Mouse (Mus musculus): ENCODE measurements at regions not wholly inside any gene's neighbourhood (a gene's known extent, or its start where the extent isn't known, plus 50 kb on each side); places are given as distances from the start of the nearest gene placed in this dataset.
"Not testable (repeated sequence)": the region's sequence is repeated elsewhere in the genome, so short reads cannot be mapped to it uniquely, and the experiment has no call there.

DNA sequence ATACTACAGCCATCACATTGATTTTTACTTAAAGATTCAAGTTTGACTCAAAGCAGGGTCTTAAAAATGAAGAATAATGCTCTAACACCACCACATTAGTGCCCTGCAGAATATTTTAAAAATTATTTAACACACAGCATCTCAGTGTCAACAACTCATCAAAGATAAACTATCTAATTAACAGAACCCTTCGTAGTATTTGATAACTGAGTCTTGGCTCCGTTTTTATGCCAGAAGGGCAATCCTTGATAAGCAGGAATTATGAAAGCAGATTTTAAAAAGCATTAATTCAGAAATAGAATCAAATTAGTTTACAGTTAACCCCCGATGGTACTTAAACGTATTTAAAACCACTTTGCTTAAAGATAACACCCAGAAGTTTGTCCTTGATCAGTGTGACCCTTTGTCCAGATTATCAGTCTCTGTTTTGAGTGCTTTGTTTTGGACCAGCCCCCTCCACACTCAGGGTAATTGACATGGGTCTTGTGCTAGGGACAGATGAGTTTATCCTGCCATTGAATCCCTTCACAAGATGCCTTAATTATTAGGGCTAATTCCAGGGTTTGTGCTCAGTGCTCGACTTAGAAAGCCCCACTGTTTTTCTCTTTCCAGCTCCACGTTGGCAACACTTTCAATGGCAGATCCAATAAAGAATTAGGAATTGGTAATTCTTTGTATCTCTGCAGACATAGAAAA is 69.4 kb upstream of the Dph6 start:
- no peak for DNase-seq

DNA sequence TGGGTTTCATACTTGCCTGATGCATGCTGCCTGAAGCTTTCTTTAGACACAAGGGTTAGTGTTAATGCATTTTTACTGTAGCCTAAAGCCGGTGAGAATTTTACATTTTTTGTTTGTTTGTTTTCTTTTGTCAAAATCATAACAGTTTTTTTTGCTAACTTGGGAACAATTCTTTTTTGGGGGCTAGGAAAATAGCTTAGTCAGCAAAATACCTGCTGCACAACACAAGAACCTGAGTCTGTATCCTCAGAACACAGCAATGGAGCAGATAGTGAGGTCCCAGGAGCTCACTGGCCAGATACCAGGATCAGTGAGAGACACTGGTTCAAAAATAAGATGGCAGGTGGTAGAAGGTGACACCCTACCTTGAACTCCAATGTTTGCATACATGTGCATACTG is 72.4 kb upstream of the Dph6 start:
- no peak for DNase-seq

DNA sequence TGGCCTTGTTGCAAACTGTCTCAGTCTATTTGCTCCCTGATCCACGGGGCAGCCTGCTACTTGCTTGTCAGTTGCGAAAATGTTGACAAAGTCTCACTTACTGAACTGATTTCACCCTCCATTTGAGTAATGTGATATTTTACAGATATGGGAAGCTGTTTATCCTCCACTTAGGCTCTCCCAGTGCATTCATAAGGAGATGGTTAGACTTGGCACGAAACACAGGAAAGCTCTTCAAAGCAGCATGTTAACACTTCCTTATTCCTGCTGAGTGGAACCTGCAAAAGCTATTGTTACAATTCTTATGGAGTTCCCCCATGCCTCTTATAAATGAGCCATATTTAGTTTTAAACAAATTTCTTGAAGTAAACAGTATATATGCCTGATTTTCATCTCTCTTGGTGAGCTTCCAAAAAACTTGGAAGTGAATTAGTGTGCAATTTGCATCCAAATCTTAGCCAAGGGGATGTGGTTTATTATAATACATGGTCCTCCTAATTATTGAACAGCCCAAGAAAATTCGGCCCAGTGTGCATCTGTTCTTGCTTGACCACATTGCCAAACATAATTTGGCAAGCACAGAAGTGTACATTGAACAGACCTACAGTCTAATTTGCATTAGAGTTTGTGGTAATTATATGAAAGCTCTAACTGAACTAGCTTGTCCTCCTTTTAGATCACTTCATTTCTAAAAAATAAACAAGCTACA is 80.3 kb upstream of the Dph6 start:
- DNase-seq, result no peak

DNA sequence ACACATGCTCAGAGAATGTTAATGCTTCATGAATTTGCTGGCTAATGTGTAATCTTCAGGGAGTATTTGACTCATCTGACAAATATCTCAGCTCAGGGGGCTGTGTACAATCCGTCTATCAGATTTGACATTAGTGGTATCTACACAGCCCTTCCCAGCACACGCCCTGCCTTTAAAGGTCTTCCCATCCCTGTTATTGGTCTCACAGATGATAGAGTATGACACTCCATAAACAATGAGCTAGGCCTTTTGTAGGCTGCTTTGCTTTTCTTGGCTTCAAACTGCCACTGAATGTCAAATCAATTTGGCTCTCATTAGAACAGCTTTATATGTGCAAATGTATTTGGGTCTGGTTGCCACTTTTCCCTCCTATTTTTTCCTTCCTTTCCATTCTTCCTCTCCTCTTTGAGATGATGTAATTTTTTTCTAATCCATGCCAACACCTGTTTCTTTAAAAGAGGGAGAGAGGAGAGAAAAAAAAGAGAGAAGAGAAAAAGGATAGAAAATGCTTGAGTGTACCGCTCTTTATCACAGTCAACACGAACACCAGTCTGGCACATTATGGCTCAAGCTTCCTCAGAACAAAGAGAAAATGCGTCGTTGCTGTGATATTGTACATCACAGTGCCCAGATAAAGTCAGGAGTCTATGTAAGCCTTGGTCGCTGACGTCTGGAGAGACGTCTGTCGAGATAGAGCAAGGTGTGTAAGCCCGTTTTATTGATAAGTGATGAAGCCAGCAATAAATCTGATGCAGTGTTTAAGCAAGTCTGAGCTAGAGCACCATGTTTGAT is 84.9 kb upstream of the Dph6 start:
- no peak for DNase-seq

DNA sequence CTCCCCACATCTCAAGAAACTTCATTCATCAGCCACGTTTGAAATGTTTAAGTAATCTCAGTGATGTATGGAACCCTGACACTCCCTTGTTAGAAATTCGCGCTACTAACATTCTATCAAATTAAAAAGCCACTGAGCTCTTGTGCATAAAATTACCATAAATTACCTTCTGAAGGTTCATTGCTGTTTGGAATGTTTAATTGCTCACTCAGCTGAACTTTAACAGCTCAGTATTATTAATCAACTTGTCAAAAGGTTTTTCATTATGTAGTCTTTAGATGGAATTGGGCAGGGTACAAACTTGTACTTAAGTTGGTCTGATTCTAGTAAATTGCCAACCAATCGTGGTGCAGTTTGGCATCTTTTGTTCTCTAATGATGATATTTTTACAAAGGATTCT is 108.5 kb upstream of the Dph6 start:
- no peak for DNase-seq

DNA sequence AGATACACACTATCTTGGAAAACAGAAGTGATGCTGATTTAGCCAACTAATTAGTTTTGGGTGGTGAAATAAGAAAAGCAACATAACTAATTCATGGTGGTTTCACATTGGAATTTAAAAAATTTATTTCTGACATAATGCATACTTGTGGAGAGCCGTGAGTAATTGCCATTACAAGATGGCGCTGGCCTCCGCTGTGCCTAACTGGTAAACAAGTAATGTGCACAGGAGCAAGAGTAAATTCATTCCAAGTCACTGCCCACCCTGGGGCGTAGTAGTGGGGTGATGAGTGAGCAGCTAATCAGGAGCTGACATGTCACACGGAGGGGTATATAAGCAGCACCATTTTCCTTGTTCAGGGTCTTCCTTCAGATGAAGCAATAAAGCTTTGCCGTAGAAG is 119.0 kb upstream of the Dph6 start:
- not testable (repeated sequence) for DNase-seq

DNA sequence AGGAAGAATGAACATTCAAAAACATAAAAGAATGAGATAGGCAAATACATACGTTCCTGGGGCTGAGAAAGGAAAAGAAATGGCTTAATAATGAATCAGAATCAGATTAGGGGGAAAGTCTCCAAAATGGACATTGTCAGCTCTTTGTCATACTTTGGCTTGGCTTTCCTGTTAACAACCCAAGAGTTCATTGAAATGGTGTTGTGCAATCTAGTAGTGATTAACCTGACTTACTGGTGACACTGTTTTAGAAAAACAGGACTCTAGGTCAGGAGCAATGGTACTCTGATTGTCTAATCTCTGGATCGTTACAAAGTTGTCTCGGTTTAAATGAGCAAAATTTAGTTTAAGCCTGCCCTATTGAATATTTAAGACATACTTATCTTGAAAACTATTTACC is 119.5 kb upstream of the Dph6 start:
- no peak for DNase-seq

DNA sequence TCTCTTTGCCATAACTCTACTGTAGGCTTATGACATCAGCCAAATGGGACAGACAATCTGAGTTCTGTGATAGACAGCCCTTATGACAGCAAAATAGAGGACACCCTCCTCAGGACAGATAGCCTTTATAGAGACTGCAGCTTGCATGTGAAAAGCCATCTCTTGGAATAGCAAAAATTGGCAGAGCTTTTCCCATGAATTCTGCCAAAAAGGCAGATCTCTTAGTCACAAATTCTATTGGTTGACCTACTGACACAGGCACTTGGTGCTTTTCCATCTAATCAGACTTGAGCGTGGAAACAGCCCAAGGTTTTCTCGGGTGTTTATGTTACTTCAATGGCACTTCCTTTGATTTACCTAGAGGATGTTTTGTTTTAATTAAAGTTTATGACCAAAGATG is 120.8 kb upstream of the Dph6 start:
- DNase-seq, result no peak

DNA sequence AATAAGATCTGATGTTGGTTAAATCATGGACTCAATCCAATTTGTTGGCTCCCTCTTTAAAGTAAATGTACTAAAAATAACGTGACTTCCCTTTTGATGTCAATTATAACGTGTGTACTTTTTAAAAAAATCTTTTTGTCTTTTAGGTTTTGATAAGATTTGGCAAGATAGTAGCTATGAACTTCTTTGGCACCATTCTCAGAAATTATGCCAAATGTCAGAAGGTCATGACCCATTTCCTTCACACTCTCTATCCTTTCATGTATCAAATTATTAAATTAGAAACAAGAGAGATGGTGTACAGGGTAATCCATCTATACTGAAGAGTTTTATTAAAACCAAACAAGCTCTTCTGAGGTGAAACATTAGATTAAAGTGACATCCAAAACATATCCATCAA is 121.4 kb upstream of the Dph6 start:
- no peak for DNase-seq

DNA sequence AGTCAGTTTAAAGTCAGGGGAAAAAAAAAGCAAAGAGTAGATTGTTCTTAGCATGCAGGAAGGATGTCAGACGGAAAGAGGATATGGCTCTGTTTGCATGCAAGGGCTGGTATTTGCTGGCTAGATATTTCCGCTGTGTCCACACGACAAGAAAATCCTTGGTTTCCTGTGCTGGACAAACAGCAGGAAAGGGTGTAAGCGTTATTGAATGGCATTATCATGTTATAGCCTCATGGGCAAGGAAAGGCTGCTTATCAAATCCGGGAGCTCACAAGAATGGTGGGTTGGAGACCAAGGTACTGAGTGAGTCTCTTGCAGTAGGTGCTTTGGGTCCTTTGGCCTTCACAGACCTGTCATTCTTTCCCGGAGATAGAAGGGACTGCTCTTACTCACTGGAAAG is 127.7 kb upstream of the Dph6 start:
- no peak for DNase-seq

DNA sequence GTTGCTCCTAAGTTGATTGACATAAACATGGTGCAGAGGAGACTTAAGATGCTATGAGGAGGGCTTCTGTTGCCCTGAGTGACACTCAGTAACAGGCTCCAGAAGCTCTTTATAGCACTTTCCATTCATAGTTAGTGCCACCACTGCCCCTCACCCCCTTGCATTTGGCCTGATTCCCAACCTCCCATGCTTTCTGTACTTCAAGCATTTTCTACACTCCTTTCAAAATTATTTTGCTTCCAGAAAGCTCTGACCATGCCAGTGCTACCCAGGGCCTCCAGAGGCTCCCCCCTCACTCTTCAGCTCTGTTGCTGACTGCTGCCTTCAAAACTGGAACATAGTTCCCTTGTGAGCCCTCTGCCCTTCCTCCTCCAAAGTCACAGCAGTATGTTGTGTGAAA is 129.4 kb upstream of the Dph6 start:
- DNase-seq, result no peak

DNA sequence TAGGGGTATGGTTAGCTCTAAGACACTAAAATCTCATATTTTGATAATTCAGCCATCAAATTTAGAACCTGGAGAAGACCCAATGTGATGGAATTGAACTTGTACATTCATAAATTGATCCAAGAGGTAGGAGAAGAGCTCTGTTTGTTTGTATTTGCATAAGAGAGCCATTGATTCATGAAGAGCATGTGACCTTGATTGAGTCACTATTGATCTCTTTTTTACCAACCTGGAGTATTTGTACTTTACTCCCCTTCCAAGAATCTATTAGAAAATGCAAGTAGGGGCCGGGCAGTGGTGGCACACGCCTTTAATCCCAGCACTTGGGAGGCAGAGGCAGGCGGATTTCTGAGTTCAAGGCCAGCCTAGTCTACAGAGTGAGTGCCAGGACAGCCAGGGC is 133.5 kb upstream of the Dph6 start:
- DNase-seq, result no peak

DNA sequence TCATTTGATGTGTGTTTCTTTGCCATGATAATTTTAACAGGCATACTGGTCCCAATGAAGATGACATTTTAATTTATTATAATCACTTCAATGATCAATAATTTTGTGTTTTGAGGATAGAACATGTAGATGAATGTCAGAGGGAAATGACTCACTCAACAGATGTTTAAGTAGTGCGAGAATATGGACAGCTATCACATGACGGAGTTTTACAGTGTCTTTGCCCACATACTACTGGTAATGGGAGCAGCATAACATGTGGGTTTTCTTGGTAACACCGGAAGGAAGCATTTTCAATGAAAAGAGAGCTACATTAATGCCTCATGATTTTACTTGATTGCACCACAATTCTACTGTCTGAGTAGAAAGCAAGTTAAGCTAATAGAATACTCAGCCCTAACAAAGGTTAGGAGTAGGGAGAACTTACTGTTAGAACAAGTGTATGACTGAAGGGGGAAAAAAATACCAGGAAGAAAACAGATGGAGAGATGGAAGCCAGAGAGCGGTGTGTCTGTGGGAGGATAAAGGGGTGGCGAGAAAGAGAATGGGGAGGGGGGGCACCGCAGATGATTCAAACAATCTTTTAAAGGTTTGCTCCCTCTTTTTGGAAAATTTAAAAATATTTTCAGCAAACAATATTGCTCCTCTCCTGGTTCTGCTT is 142.0 kb upstream of the Dph6 start:
- no peak for DNase-seq

DNA sequence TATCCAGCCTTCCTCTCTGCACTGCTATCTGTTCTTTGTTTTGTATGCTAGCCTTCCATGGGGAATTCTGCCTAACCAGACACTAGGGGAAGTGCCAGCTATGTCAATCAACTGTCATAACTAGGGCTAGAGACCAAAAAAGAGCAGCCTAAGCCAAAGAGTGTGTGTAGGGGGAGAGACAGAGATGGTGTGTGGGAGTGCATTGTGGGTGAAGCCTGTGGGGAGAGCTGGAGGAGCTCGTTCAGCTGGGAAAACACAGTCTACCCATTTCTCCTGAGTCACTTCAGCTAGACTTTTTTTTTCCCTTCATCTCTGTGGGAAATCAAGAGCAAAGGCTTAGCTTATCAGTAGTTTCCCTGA is 142.5 kb upstream of the Dph6 start:
- no peak for DNase-seq

DNA sequence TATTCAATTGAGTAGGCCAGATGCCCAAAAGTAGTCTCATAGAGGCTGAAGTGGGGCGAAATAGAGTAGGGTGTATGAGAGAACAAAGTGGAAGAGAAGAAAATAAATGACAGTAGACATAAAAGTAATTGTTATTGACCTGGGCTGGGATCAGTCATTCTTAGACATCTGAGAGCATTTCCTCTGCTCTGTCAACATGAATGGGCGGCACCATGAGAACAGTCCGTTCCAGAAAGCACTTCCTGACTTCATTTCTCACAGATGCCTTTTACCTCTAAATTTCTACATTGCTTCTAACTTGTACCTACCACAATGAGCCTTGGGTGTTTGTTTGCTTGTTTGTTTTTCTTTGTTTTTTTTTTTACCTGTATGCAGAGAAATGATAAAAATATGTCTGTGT is 148.5 kb upstream of the Dph6 start:
- DNase-seq, result no peak

DNA sequence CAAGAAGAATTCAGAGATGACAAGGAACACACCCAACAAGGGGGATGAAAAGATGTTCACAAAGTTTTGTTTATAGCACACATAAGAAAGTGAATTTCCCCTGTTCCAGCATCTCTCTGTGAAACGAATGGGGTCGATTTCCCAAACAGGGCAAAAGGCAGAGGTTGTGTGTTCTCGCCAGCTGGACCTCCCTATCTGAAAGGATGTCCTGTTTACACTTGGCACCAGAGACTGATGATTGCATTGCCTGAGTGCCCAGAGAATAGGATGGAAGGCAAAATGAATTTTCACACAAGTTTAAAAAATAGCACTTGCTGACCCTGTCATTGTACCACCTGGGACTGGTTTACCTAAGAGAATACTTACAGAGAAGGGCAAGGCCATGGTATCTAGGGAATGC is 149.2 kb upstream of the Dph6 start:
- DNase-seq, result no peak

DNA sequence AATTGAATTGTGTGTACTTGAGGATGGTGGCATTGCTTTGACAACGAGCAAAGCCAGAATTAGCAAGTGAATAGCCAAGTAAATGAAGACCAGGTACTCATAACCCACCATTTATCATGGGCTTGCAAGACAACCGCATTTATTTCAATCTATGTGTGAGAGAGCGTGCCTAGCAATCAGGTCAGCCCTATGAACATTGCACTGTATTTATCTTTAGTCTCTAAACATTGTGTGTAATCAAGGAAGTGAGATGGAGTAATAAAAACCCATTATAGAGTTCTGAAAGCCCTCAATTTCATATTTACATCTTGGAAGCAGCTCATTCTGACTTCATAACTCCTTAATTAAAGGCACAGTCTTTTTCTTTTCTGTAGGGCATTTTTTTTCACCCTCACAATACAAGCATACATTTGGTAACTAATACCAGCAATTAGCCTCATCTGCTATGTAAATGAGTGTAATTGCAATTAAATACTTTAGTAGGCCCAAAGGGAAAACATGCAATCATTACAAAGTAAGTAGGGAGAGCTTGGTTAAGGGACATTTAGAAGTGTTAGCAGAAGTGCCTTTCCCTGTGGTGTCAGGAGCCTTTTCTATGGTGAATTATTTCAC is 150.8 kb upstream of the Dph6 start:
- no peak for DNase-seq

DNA sequence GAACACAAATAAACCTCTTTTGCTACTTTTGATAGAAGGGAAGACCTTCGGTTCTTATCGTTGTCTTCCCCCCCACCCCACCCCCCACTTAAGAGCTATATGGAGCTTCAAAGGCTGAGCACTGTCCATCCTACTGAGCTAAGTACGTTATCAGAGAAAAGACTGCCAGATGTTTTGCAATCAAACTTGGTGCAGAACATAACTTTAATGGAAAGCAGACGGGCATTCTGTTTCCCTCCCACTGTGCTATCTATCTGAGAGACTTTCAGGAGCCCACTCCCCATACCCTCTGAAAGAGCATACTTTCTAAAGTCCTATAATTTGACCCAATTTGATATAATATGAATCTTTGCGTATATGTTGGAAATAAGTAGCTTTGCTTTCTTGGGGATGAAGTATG is 153.3 kb upstream of the Dph6 start:
- no peak for DNase-seq

DNA sequence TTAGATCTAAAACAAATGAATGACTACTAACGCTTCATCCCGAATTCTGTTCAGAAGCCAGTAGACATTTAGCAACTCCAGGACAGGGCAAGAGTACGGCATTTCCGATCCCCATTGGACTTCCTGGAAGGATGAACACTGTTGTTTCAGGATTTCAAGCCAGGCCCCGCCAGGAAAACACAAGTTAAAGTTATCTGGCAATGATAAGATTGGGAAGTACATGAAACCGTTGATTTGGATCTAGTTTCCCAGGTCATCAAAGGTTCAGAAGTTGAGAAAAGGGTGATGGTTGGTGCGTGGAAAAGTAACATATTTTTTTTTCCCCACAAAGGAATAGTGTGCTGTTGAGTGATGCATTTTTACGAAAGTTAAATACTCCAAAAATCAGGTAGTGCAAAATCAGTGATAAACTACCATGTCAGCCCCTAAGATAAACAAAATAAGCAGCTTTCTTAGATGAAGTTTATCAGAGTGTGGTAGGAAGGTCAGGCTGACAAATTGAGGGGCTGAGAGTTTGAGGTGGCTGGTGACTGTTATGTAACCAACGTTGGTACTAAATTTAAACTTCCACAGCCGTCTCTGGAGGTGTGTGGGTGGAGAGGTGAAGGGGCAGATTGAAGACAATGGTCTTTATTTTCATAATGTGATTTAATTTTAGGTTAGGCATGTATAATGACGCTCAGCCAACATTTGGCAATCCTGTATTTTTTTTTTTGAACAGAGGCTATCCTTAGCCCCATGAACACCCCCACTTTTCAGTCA is 157.6 kb upstream of the Dph6 start:
- no peak for DNase-seq

DNA sequence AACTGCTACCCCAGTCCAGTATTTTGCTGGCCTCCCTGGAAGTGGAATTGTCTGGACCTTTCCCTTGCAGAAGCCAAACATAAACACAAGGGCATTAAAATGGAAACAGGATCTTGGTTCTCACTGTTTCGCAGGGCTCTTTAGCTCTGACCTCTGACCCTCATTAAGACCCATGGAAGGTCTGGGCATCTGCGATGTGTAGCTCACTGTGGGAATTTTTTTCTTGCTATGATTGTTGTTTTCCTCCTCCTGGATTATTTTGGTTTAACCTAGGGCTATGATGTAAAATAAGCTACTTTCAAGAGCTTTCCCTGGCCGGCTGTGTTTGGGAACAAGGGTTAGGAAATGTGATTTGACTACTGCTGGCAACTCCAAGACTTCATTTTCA is 158.1 kb upstream of the Dph6 start:
- DNase-seq, result no peak

DNA sequence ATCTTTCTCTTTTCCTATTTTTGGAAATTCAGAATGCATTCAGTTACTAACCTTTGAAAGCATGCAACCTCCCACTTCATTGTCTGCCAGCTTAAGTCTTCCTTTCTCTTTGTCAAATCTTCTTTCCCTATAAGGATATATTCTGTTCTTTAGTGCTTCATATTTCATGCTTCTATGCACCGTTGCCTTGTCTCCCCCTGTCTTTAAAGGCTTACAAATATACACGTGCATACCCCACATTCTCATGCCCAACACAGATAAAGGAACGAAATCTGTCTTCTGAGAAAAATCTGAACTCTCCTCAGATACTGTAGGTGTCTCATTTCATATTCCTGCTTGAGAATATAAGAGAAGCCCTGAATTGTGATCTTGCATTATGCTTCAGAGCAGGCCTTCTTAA is 167.9 kb upstream of the Dph6 start:
- DNase-seq, result no peak

DNA sequence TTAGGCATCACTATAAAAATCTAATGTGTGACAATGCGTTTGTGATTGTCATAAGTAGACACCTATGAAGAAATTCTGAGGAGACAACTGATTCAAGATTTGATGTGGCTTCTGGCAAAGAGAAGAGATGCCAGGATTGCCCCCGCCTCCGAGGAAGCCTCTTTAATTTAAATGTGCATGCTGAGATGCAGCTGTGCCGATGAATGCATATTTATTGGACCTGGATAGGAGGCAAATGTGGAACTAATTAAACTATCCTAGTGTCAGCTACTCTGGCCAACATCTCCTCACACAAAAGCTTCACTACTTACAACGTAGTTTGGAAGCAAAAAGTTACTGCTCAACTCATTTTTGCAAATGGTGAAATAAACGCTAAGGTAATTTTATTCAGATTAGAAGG is 173.4 kb upstream of the Dph6 start:
- no peak for DNase-seq

DNA sequence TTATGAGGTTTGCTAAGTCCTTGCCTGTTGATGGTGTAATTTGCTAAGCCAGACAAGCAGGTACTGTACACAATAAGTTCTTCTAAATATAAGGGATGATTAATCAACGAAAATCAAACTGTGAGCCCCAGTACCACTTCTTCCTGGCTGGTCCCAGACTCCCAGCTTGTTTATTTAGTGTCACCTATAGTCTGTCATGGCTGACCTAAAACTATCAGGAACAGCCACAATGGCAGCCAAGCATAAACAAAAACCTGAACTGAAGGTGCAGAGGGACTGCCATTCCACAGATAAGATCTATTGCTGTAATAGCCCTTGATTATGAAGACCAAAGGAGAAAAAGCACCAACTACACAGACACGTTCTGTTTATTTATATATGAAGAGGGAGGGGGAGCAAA is 180.9 kb upstream of the Dph6 start:
- DNase-seq, result no peak
